Mouse (Mus musculus): ENCODE results near the gene Hpgd. TPM values are rescaled to one million over a fixed set of nuclear protein-coding genes. Genes with fewer than 3 reads are reported as not detected.

Hpgd gene
- polyA plus RNA-seq, 1 experiment from 2014 or later, result 4.1 TPM

DNA sequence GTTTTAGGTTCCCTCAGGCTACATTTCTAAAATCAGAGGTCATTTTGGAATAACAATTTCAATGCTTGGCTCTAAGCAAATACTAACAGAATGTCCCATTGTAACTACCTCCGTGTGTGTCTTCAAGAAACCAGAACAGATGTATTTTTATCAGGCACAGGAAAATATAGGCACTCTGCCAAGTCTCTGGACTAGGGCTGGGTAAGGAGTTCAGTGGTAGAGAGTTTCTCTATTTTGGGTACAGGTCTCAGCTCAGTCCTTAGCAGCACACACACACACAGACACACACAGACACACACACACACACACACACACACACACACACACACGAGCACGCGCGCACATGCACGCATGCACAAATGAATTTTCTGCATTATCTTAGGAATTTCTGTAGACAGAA, 49.1 kb downstream of the Hpgd start:
- H3K9ac ChIP-seq (ENCODE audit: low read depth, low read length), result no peak overlapping the region
- H3K27ac ChIP-seq (ENCODE audit: low read length), result no peak overlapping the region
- H3K4me1 ChIP-seq (ENCODE audit: control insufficient read depth, insufficient read depth, low read length), result no peaks in the 10 kb centered on the region
- ATAC-seq, result no peak
- 89% methylated on average over 6 of the region's 6 CpGs for WGBS
- no peak overlapping the region for H3K4me2 ChIP-seq (ENCODE audit: low read length)
- no peaks in the 10 kb centered on the region for H3K36me3 ChIP-seq (ENCODE audit: control insufficient read depth, insufficient read depth, low read length)
- H3K9me3 ChIP-seq (replicated peaks; ENCODE audit: control insufficient read depth, low read length, poor library complexity, severe bottlenecking), result no peaks in the 10 kb centered on the region
- no peak overlapping the region for H3K4me3 ChIP-seq (ENCODE audit: low read depth, low read length)
- H3K27me3 ChIP-seq (ENCODE audit: control insufficient read depth, insufficient read depth, low read depth, low read length), result no peaks in the 10 kb centered on the region

DNA sequence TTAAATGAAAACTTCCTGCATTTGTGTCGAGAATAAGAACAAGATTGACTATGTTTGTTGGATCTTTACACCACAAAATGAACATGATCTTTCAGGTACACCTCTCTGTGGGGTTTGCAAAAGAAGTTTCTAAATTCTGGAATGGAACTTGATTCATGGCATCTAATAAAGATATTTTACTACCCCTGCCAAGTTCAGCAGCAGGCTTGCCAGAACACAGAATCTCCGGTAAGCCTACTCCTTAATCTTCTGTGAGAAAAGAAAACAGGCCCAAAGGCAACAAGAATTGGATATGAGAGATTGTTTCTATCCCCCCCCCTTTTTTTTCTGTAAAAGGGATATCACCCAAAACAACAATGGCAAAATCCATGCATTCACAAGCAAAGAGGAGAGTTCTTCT, 49.6 kb downstream of the Hpgd start:
- no peak overlapping the region for H3K4me3 ChIP-seq (ENCODE audit: low read depth, low read length)
- H3K4me2 ChIP-seq (ENCODE audit: low read length), result no peak overlapping the region
- ATAC-seq, result no peak
- no peaks in the 10 kb centered on the region for H3K36me3 ChIP-seq (ENCODE audit: control insufficient read depth, insufficient read depth, low read length)
- no peak overlapping the region for H3K9ac ChIP-seq (ENCODE audit: low read depth, low read length)
- H3K27ac ChIP-seq (ENCODE audit: low read length), result no peak overlapping the region
- H3K4me1 ChIP-seq (ENCODE audit: control insufficient read depth, insufficient read depth, low read length), result no peaks in the 10 kb centered on the region
- no peaks in the 10 kb centered on the region for H3K27me3 ChIP-seq (ENCODE audit: control insufficient read depth, insufficient read depth, low read depth, low read length)
- 72% methylated on average over 2 of the region's 2 CpGs for WGBS
- no peaks in the 10 kb centered on the region for H3K9me3 ChIP-seq (replicated peaks; ENCODE audit: control insufficient read depth, low read length, poor library complexity, severe bottlenecking)

DNA sequence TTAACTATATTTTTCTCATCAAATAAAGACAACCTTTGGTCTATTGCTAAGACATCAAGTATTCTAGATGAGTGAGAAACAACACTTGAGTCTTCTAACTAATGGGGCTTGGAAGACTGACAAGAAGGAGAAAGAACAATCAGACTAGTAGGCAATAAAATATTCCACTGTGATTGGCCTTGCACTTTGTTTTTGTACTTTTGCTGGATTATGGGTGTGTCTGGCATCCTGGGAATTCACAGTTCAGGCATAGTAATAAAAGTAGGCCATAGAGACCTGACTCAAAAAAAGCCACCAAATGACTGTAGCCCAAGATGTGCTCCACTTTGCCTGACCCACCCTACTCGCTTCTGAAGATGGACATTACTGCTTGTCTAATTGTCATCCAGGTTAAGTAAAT, 50.0 kb downstream of the Hpgd start:
- no peaks in the 10 kb centered on the region for H3K4me1 ChIP-seq (ENCODE audit: control insufficient read depth, insufficient read depth, low read length)
- H3K4me3 ChIP-seq (ENCODE audit: low read depth, low read length), result no peak overlapping the region
- no peaks in the 10 kb centered on the region for H3K27me3 ChIP-seq (ENCODE audit: control insufficient read depth, insufficient read depth, low read depth, low read length)
- H3K9me3 ChIP-seq (replicated peaks; ENCODE audit: control insufficient read depth, low read length, poor library complexity, severe bottlenecking), result no peaks in the 10 kb centered on the region
- 77% methylated on average over 1 of the region's 1 CpGs for WGBS
- H3K36me3 ChIP-seq (ENCODE audit: control insufficient read depth, insufficient read depth, low read length), result no peaks in the 10 kb centered on the region
- no peak overlapping the region for H3K9ac ChIP-seq (ENCODE audit: low read depth, low read length)
- H3K27ac ChIP-seq (ENCODE audit: low read length), result no peak overlapping the region
- no peak overlapping the region for H3K4me2 ChIP-seq (ENCODE audit: low read length)
- no peak for ATAC-seq

DNA sequence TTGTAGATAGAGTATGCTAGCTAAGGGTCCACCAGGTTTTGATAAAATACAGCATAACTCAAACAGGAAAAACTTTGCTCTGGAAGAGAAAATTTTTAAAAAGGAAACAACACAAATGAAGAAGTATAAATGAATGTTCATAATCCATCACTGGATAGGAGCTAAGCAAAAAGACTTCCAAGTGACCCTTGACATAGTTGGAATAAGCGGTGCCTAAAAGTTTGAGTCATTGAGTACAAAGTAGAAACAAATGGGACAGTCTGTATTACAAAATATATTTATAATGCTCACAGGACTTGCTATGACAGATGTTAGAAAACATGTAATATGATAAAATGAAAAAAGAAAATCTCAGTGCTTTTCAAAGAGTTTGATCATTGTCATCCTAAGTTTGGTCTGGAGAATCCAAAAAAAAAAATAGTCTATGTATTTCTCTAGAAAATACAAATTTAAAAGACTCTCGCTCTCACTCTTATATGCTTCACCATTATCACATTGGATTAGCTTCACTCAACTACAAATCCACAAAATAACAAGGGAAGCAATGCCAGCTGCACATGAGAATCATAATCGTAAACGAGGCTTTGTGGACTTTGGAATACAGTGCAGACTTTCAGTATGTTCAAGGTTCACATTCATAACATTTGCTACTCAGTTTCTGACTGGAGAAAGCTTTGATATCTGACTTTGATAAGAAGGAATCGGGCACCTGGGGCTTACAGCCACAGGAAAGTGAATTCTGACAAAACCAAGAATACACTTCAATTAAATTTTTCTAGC, 51.4 kb downstream of the Hpgd start:
- no peak for ATAC-seq
- Histone ChIP-seq H3K9ac (ENCODE audit: low read depth, low read length) (no peak overlapping the region), H3K4me1 (ENCODE audit: control insufficient read depth, insufficient read depth, low read length) (no peaks in the 10 kb centered on the region), H3K36me3 (ENCODE audit: control insufficient read depth, insufficient read depth, low read length) (no peaks in the 10 kb centered on the region), H3K4me2 (ENCODE audit: low read length) (no peak overlapping the region), H3K4me3 (ENCODE audit: low read depth, low read length) (no peak overlapping the region), H3K9me3 (replicated peaks; ENCODE audit: control insufficient read depth, low read length, poor library complexity, severe bottlenecking) (no peaks in the 10 kb centered on the region), H3K27me3 (ENCODE audit: control insufficient read depth, insufficient read depth, low read depth, low read length) (no peaks in the 10 kb centered on the region), H3K27ac (ENCODE audit: low read length) (no peak overlapping the region)
- 87% methylated on average over 5 of the region's 5 CpGs for WGBS

DNA sequence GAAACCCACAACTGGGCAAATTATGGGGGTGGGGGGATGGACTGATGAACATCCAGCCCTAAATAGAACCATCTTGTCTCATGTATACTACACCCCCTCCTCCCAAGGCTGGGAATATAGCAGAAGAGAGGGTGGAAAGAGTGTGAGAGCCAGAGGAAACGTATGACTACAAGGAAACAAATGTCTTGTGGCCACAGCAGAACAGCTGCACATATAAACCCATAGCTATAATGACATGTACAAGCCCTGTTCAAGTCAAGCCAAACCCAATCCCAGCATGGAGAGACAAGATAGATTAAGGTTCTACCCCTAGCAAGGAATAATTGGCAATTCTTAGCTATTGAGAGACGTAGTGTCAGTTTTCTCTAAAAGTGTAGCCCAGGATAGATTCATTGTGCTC, 68.8 kb downstream of the Hpgd start:
- Histone ChIP-seq H3K4me3 (ENCODE audit: low read depth, low read length) (no peak overlapping the region), H3K27ac (ENCODE audit: low read length) (no peak overlapping the region), H3K4me2 (ENCODE audit: low read length) (no peak overlapping the region), H3K4me1 (ENCODE audit: control insufficient read depth, insufficient read depth, low read length) (no peaks in the 10 kb centered on the region), H3K9me3 (replicated peaks; ENCODE audit: control insufficient read depth, low read length, poor library complexity, severe bottlenecking) (no peaks in the 10 kb centered on the region), H3K9ac (ENCODE audit: low read depth, low read length) (no peak overlapping the region), H3K36me3 (ENCODE audit: control insufficient read depth, insufficient read depth, low read length) (no peaks in the 10 kb centered on the region), H3K27me3 (ENCODE audit: control insufficient read depth, insufficient read depth, low read depth, low read length) (no peaks in the 10 kb centered on the region)
- 82% methylated on average over 2 of the region's 2 CpGs for WGBS
- no peak for ATAC-seq

Measured in midbrain, embryonic 16.5 days (tissue).